Mouse (Mus musculus): ENCODE measurements around the gene Ncoa6.

Ncoa6 gene

GRCm38 (mm10) chr2:155436445-155436844 lies 37.2 kb downstream of the Ncoa6 start:
- no peak for DNase-seq (ENCODE audit: low spot score)

- no peak for DNase-seq (ENCODE audit: low spot score)
Observed at GRCm38 (mm10) chr2:155420911-155421310, 52.8 kb downstream of the Ncoa6 start.

- DNase-seq (ENCODE audit: low spot score): no peak
Observed at GRCm38 (mm10) chr2:155404635-155405034, 69.1 kb downstream of the Ncoa6 start.

GRCm38 (mm10) chr2:155401926-155402325 lies 71.8 kb downstream of the Ncoa6 start:
- no peak for DNase-seq (ENCODE audit: low spot score)

- DNase-seq (ENCODE audit: low spot score): no peak
Observed at GRCm38 (mm10) chr2:155400276-155400675, 73.4 kb downstream of the Ncoa6 start.

- no peak for DNase-seq (ENCODE audit: low spot score)
Observed at GRCm38 (mm10) chr2:155394586-155394985, 79.1 kb downstream of the Ncoa6 start.

- peak; percentile 75 for DNase-seq (ENCODE audit: low spot score)
Observed at GRCm38 (mm10) chr2:155388573-155388972, 85.1 kb downstream of the Ncoa6 start.

- no peak for DNase-seq (ENCODE audit: low spot score)
Observed at GRCm38 (mm10) chr2:155387052-155387451, 86.6 kb downstream of the Ncoa6 start.

GRCm38 (mm10) chr2:155386534-155386899 lies 87.2 kb downstream of the Ncoa6 start:
- no peak for DNase-seq (ENCODE audit: low spot score)

GRCm38 (mm10) chr2:155385731-155386533 lies 87.8 kb downstream of the Ncoa6 start:
- DNase-seq (ENCODE audit: low spot score): no peak

GRCm38 (mm10) chr2:155385090-155385489 lies 88.6 kb downstream of the Ncoa6 start:
- peak; percentile 74 for DNase-seq (ENCODE audit: low spot score)

GRCm38 (mm10) chr2:155382791-155383438 lies 90.8 kb downstream of the Ncoa6 start:
- peak; percentile 81 for DNase-seq (ENCODE audit: low spot score)

GRCm38 (mm10) chr2:155382332-155382700 lies 91.4 kb downstream of the Ncoa6 start:
- no peak for DNase-seq (ENCODE audit: low spot score)

- peak; percentile 96 for DNase-seq (ENCODE audit: low spot score)
Observed at GRCm38 (mm10) chr2:155381643-155382331, 91.9 kb downstream of the Ncoa6 start.

GRCm38 (mm10) chr2:155381060-155381437 lies 92.6 kb downstream of the Ncoa6 start:
- no peak for DNase-seq (ENCODE audit: low spot score)

- DNase-seq (ENCODE audit: low spot score): peak; percentile 72
Observed at GRCm38 (mm10) chr2:155380261-155381059, 93.2 kb downstream of the Ncoa6 start, which contains the start of gene Trp53inp2. Gene Trp53inp2 (plus strand): TSS chr2:155381059.

GRCm38 (mm10) chr2:155376191-155376590 lies 97.5 kb downstream of the Ncoa6 start:
- DNase-seq (ENCODE audit: low spot score): no peak

GRCm38 (mm10) chr2:155374521-155374920 lies 99.2 kb downstream of the Ncoa6 start:
- DNase-seq (ENCODE audit: low spot score): no peak

GRCm38 (mm10) chr2:155373886-155374285 lies 99.8 kb downstream of the Ncoa6 start:
- no peak for DNase-seq (ENCODE audit: low spot score)

- no peak for DNase-seq (ENCODE audit: low spot score)
Observed at GRCm38 (mm10) chr2:155373302-155373701, 100.4 kb downstream of the Ncoa6 start.

- DNase-seq (ENCODE audit: low spot score): no peak
Observed at GRCm38 (mm10) chr2:155372451-155372850, 101.2 kb downstream of the Ncoa6 start.

GRCm38 (mm10) chr2:155369333-155369883 lies 104.3 kb downstream of the Ncoa6 start:
- peak; percentile 62 for DNase-seq (ENCODE audit: low spot score)

Measured in adipocyte (in vitro differentiated cells).